Mouse (Mus musculus) left cerebral cortex, postnatal 10 days (tissue): ENCODE results near the gene D8Ertd738e. TPM values are rescaled to one million over a fixed set of nuclear protein-coding genes. Genes with fewer than 3 reads are reported as not detected.

Experiments
- DNase-seq, 2 experiments: peaks; one replicate each; pipeline ENCODE4 v3.0.0; 2021 to 2022; ENCODE audit warnings: low spot score in 2 of 2, mixed read lengths in 1 of 2; ENCODE audit errors: extremely low spot score in 1 of 2
- intact Hi-C: fragments of 180-260 bp; cut with DNase I; formaldehyde crosslinking; loops from one replicate; pipeline ENCODE4 v1.15.1; 2025
- total RNA-seq, 2 experiments: library from RNA; stranded (reverse); gene quantifications; 2 replicates each; pipeline ENCODE4 v1.2.3; 2021

The D8Ertd738e gene
- total RNA-seq, 2 experiments from 2014 or later: 130 to 136 TPM

DNA sequence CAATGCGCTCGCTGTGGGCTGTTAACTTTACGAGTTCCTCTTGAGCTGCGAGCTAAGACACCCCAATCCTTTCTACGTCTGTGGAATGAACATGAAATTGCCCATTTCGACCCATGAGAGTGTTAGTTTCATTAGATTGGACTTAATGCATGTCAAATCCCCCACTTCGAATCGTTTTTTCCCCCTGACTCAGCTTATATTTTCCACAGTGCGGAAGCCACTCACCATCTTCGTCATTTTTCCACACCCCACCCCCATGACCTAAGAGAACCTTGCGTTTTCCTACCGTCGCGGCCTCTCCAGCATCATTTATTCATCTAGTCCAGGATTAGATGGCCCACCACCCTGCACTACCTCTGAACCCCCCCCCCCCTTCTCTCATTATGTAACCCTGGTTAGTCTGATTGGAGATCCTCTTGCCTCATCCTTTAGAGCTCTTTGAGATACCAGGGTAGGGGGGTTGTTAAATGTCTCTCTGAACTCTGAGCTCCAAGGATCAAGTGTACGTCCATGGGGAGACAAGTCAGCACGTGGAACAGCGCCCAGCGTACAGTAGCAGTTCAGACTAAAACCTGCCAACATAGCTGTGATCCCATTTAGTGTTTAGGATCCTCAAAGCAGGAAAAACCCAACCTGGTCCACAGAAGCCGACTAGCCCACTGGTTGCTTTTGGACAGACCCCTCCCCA, 11.8 kb downstream of the D8Ertd738e start:
- no peak for DNase-seq
- intact Hi-C loops: no loop called here

DNA sequence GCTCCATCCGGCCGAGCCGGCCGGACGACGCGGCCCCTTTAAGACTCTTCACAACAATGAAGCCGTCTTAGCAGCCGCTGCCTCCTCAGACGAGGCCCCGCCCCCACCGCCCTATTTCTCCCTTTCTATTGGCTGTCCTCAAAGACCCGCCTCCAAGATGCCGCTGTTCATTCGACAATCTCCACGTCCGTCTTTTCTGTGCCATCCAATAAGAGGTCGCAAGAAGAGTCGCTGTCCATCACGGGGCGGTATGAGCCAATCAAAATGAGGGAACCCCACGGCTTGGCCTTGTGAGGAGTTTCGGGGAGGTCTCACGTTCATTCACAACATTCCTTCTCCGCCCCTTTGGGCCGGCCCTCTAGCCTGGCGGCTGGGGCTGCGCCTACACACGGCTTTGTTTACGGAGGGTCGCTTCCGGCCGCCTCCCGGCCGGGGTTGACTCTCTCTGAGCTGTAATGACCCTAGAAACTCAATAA, 12.5 kb downstream of the D8Ertd738e start, which contains the start of gene Zswim4:
TSS of gene Zswim4 (minus strand) at position 58 of the 476 bp plus-strand sequence.
- intact Hi-C loops: no loop called here

DNA sequence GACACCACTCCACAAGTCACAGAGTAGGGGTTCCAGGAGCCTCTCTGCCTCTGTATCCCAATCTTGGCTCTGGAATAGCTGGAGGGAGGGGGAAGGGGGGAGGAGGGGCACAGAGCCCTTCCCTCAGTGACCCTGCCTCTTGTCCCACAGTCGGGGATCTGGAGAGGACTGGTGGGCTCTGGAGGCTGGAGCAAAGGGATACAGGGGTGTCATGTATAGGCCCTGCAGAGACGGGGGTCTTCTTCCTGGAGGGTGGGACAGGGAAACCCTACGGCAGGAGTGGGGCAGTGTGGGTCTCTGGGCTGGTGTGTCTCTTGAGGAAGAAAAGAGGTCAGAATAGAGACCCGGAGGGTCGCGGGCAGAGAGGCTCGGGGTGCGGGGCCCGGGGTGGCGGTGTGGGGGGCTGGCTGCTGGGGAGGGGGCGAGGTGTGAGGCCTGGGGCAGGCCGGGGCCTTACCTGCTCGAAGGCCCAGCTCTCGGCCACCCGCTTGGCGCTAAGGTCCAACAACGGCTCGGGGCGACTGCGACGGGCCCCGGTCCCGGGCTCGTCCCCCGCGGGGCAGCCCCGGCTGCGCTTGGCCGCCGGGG, 13.0 kb downstream of the D8Ertd738e start:
- intact Hi-C loops: no loop called here
- no peak for DNase-seq

More for the DNA sequence above, 12.5 kb downstream of the D8Ertd738e start, which contains the start of gene Zswim4:
- peak; percentile 97 to 99 for DNase-seq

DNA sequence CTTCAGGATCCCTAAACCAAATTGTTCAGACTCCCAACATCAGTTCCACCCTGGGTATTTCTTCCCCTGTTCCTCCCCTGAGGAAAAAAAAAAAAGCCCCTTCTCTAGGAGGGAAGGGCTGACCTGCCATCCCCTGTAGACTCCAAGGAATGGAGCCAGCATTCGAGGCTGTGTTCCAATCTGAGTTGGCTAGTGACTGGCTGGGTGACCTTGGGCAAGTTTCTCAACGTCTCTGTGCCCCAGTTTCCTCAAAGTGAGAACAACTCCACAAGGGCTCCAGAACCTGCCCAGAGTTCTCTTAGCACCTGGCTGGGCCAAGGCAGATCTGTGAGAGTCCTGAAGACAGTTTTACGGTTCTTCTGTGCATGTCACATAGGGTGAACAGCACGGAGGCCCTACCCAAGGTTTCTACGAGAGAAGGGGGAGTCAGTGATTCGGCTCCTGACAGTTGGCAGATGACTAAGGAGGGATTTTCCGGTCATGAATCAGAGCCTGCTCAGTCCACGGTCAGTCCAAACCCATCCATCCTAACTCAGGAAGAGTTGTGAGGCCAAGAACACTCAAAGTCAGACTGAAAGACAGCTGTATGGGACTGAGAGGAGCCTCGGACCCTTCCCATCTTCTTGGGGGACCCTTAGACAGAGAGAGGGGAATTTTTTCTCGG, 13.6 kb downstream of the D8Ertd738e start:
- DNase-seq: no peak
- intact Hi-C loops: no loop called here

DNA sequence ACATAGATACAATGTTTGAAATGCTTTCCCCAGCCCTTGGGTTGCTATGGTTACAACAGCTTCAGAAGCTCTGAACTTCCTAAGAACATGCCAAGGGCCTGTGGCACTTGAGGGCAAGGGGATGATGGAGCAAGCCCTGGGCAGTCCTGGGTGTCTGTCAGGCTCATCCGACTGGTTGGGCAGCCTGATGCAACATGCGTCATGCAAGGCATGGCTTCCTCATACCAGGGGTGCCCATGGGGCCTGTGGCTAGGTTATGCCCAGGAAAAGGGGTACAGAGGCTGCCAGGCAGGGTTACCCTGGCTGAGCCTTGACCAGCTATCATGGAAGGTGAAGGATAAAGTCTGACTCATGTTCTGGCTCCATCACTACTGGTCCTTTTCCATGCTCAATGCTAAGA, 16.5 kb downstream of the D8Ertd738e start:
- no peak for DNase-seq
- intact Hi-C loops: no loop called here

DNA sequence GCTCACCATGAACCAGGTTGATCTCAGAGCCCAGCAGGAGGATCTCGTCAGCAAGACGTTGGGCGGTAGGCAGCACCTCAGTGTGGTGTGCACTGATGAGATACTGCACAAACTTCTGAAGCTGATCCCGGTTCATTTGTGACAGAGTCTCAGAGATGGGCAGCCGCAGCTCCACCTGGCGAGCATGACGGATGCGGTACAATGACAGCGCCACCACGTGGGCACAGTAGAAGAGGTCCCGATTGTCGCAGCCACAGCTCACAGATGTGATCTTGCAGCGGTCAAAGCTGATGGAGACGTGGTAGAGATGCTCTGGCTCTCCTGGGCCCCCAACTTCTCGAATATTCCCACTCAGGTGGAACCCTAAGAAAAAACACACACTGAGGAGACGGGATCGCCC, 18.8 kb downstream of the D8Ertd738e start:
- intact Hi-C loops: no loop called here

DNA sequence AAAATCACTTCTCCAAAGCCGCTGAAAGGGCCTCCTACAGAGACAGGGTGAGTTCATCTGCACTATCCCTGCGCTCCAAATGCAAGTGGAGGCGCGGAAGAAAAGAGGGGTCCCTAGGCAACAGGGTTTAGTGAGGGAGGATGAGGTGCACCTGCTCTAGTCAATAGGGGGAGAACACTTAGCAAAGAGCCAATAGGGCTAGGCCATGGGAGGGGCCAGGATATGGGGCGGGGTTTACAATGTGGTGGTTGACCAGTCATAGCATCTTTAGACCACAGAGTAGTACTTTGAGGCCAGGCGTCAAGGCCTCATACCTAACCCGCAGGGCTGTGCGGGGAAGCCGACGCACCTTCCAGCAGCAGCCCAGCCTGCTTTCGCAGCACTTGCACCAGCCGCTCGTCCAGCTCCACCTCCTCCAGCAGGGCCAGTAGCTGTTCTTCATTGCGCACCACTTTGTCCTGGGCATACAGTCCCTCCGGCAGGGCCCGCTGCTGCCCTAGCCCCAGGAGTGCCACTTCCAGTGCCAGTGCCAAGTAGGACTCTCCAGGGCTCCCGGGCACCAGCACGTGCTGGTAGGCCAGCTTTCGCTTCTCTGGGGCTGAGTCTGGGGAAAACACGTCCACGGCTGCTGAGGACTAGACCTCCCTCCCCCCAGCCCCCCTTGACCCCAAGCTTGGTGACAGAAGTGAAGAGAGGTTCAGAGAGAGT, 26.0 kb downstream of the D8Ertd738e start:
- DNase-seq: no peak
- intact Hi-C loops: no loop called here

More for the DNA sequence above, 18.8 kb downstream of the D8Ertd738e start:
- no peak for DNase-seq

DNA sequence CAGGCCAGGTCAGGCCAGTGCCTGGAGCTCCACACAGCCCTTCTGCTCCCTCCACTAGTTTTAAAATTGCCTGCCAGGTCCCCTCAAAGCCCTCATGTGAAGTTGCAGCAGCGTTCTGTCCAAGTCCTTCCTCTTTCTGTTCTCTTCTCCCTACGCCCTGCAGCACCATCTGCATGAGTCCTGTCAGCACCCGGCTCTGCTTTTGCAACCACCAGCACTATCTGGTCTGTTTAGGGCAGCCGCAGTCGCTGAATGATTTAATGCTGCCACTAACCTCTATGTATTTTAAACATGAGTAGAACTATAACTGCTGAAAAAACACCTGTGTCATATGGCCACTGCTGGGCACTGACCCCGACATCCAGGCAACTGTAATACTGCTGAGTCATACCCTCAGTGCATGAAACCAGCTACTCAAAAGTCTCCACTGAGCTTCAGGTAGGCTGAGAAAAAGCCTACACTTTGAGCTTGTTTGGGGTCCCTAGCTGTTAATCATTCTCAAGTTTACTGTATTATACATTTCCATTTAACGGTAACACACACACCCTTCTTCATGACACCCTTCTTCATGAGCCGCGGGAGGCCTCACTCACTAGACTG, 26.9 kb downstream of the D8Ertd738e start:
- DNase-seq: no peak
- intact Hi-C loops: no loop called here

DNA sequence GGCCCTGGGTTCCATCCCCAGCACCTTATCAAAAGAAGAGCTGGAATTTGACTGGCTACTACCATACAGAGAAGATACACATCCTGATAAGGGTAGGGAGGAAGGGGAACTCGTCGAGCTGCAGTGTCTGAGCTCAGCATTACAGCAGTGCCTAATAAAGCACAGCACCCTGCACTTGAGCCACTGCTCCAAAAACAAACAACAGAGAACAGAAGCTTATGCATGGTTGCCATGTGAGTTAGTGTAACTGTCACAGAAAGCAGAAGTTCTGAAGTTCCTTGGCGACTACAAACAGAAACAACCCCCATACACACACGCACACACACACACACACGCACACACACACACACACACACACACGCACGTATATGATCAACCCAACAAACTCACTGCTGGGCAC, 29.4 kb downstream of the D8Ertd738e start:
- intact Hi-C loops: no loop called here
- no peak for DNase-seq

DNA sequence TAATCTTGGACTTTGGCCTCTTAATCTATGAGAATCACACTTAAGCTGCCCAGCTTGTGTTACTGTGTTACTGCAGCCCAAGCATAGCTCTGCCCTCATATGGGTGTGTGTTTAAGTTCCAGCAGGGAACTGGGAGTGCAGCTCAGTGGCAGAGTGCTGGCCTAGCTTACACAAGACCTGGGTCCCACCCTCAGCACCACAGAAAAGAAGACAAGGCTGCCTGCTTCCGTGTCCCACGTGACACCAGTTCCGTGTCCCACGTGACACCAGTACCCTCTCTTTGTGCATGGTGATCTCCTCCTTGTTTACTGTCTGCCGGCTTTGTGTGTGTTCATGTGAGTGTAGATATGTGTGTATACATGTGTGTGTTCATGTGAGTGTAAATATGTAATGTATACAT, 31.4 kb downstream of the D8Ertd738e start:
- intact Hi-C loops: no loop called here
- no peak for DNase-seq

DNA sequence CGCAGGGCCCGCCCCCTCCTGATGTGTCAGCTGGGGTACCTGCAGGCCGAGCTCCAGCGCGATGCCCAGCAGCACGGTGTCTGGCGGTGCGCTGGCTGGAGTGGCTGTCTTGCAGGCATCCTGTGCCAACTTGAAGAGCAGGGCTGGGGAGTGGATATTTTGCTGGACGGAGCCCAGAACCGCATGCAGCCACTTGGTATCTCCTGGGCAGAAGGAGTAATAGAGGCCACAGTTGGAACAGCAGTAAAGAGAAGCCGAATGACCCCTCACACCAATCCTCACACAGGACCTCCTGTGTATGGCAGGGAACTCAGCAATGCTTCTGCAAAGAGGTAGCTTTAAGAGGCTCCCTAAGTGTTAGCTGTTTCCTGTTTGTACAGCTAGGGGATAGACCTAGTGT, 32.3 kb downstream of the D8Ertd738e start:
- intact Hi-C loops: no loop called here
- no peak for DNase-seq

DNA sequence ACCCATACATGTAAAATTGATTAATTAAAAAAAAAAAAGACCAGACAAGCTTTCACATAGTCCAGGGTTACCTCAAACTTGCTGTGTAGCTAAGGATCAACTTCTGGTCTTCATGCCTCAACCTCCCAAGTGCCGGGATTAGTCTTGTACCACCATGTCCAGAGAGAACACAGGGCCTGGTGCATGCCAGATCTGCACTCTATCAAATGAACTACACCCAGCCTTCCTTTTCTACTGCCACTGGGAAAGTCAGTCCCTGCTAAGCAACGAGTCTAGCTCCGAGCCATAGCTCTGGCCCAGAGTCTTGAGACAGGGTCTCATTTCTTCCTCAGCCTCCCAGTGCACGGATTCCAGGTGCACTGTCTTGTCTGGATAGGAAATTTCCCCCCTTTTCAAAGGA, 36.2 kb downstream of the D8Ertd738e start:
- intact Hi-C loops: no loop called here
- DNase-seq: no peak

DNA sequence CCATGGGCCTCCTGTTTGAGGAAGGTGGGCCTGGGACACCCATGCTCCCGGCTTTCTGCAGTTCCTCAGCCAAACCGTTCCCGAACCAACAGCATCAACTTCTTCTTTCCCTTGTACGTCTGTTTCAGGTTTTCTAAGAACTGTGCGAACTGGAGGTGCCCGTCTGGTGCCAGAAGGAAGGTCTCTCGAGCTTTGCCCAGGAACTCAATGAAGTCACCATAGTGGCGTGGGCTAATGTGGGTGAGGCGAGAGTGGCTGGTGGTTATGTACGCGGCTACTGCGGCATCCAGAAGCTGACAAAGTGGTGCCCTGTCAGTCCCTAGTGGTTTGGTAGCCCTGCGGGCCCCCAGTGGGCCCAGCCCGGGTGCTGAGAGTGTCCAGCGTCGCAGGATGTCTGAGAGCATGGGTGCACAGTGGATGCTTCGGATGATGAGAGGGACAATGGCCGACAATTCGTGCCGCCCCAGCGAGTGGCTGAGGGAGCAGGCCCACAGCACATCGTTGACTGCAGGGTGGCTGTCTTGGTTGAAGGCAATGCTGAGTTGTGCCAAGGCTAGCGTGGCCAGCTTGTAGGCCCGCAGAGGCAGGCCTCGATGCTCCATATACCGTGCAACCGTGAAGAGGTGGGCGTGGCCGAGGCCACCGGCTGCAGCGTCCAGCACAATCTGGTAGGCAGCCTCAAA, 37.5 kb downstream of the D8Ertd738e start:
- intact Hi-C loops: no loop called here
- no peak for DNase-seq

DNA sequence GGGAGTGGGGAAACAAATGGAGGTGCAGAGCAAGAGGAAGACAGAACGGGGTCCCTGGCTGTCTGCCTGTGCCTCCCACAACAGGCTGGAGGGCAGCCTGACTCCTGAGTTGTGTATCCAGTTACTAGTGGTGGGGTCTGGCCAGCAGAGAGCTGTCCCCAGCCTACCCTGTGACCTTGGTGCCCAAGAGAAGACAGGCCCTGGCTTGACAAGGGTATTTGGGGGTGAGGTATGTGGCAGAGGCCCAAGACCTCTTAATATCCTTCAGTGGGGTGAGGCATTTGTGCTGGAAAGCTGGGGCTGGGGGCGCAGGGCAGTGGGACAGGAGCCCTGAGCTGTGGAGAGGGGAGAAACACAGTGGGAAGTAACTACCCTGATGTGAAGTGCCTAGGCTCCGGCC, 38.3 kb downstream of the D8Ertd738e start:
- intact Hi-C loops: no loop called here
- no peak for DNase-seq

DNA sequence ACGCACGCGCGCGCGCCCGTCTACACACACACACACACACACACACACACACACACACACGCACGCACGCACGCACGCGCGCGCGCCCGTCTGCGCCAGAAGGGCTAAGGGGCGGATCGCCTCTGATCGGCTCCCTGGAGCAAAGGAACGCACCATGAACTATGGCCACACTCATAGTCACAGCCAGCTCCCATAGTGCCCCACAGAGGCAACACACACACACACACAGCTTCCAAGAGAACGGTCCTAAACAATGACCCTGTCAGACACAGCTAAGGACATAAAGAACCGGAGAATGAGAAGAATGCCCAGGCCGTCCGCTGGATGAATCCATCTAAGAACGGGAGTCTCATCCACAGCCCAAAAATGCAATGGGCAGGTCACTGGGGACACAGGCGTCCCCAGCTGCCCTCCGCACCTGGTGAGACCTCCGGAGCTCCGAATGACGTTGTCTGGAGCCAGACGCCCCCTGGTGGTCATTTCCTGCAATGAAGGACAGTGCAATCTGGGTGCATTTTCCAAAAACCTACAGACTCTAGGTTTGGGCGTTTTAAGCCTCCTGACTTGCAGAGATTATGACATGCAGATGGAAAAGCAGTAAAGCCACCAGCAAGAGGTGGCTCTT, 39.2 kb downstream of the D8Ertd738e start:
- peak; percentile 79 to 85 for DNase-seq

DNA sequence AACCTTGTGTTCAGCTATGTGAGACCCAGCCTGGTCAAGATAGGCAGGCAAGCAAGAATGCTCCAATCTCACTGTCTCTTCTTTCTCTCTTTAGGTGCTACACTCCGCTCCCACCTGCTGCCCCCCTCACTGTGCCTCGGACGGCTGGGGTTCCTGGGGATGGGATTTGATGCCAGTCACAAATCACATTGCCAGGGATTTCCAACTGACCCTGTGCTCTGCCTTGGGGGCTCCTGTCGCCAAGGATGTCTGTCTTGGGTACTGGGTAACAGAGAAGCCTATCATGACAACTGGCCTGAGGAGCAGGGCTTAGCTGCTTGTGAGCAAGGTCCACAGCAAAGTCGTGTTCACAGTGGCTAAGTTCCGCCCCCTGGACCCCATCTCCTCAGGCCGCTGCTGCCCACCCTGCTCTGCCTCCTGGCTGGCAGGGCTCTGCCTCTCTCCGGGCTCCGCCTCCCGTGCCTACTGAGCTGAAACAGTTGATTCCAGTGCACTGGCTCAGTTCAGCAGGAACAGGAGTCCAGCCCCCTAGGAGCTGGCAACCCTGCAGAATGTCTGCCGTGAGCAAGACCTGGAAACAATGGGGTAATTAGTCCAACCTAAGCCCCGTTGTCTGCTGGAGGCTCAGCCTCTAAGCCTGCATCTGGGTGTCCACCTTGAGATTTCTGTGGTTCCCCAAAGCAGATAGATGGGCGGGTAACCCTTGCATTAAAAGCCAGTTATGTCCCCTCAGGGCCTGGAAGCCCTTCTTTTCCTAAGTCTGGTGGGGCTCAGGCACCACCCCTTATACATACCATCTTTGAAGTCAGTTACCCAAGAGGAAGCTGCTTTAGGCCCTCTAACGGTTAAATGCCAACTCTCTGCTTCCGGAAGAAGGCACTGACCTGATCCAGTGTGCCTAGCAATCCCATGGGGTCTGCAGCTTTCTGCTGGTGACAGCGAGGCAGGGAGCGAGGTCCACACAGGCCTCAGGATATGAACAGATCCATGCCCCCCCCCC, 40.8 kb downstream of the D8Ertd738e start:
- no peak for DNase-seq
- intact Hi-C loops: loop anchor here (2.0 kb wide), 1 partner anchor 22 kb away; no protein-coding TSS in a partner anchor

More for the DNA sequence above, 39.2 kb downstream of the D8Ertd738e start:
- intact Hi-C loops: no loop called here

DNA sequence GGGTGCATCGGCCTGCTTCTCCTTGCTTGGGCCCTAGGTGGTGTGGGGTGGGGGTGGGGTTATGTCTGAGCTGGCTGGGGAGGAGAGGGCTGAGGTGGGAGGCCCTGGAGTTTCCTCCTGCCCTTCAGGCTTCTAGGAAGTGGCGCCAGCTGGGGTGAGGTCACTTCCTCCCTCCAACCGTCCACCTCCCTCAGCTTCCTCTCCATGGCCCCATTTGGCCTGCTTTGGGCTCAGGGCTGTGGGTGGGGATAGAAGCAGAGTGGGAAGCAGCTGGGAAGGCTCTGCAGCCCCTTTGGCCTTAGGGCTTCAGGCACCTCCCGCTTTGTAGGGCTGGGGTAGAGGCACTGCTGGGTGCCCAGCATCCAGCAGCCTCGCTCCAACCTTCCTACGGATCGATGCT, 41.7 kb downstream of the D8Ertd738e start:
- peak in 1 of 2 experiments; percentile 82 for DNase-seq
- intact Hi-C loops: loop anchor here (2.0 kb wide), 1 partner anchor 21 kb away; no protein-coding TSS in a partner anchor
